Mouse (Mus musculus) liver, embryonic 11.5 days (tissue): ENCODE results near the gene Zc3h15. TPM values are rescaled to one million over a fixed set of nuclear protein-coding genes. Genes with fewer than 3 reads are reported as not detected.
"Not testable (repeated sequence)": the region's sequence is repeated elsewhere in the genome, so short reads cannot be mapped to it uniquely, and the experiment has no call there.

ENCODE experiments used
- ATAC-seq: fragments of 200-750 bp; cut with Nextera tagmentation; replicated peaks from 2 replicates; pipeline ENCODE4 v1.8.0; 2017; ENCODE audit warnings: moderate number of reproducible peaks, mild to moderate bottlenecking, moderate TSS enrichment, moderate library complexity; ENCODE audit not compliant: low FRiP score
- DNase-seq: peaks from one replicate; pipeline ENCODE4 v3.0.0-alpha.2; 2017; ENCODE audit warnings: low spot score
- H3K27ac ChIP-seq: fragments of 300-500 bp; sonication (generic); 2 replicates; pipeline ENCODE4 v1.5.1; 2014; ENCODE audit warnings: mild to moderate bottlenecking, low read depth, low read length, control low read depth
- H3K27me3 ChIP-seq: fragments of 300-500 bp; sonication (generic); replicated peaks from 2 replicates; pipeline ENCODE4 v1.6.1; 2014; ENCODE audit warnings: low read length, mixed read lengths; ENCODE audit not compliant: control insufficient read depth, insufficient read depth
- H3K36me3 ChIP-seq: fragments of 300-500 bp; sonication (generic); 2 replicates; pipeline ENCODE4 v1.6.1; 2014; ENCODE audit warnings: mild to moderate bottlenecking, low read length, moderate library complexity, mixed read lengths; ENCODE audit not compliant: control insufficient read depth, insufficient read depth
- H3K4me1 ChIP-seq: fragments of 300-500 bp; sonication (generic); replicated peaks from 2 replicates; pipeline ENCODE4 v1.6.1; 2014; ENCODE audit warnings: low read length, mixed read lengths; ENCODE audit not compliant: control insufficient read depth, insufficient read depth
- H3K4me2 ChIP-seq: fragments of 300-500 bp; sonication (generic); 2 replicates; pipeline ENCODE4 v1.6.1; 2014; ENCODE audit warnings: mild to moderate bottlenecking, control low read depth, moderate library complexity
- H3K4me3 ChIP-seq: fragments of 300-500 bp; sonication (generic); 2 replicates; pipeline ENCODE4 v1.5.1; 2014; ENCODE audit warnings: low read depth, low read length, control low read depth
- H3K9ac ChIP-seq: fragments of 300-500 bp; sonication (generic); 2 replicates; pipeline ENCODE4 v1.6.1; 2014; ENCODE audit warnings: low read depth, low read length, control low read depth
- H3K9me3 ChIP-seq: fragments of 300-500 bp; sonication (generic); 2 replicates; pipeline ENCODE4 v1.6.1; 2016; ENCODE audit warnings: low read length, inconsistent platforms, mixed read lengths; ENCODE audit not compliant: control insufficient read depth
- WGBS: fragments of 180-500 bp; shearing (Covaris S2); extraction: QIAGEN DNeasy Blood & Tissue Kit; methylation state at CpG from one replicate; pipeline ENCODE4 v1.1.7; 2014; 5-methylcytosine and 5-hydroxymethylcytosine counted together
- polyA plus RNA-seq: library from polyadenylated mRNA; unstranded; fragments of >200 nt; fragmentation: Nextera tagmentation; extraction: Ambion mirVana; gene quantifications from 2 replicates; pipeline ENCODE4 v1.2.1, GENCODE M21; 2014

The Zc3h15 gene
- polyA plus RNA-seq, 1 experiment from 2014 or later = 126 TPM

GRCm38 (mm10) chr2:83695345-83696247, 51.4 kb downstream of the Zc3h15 start:
- Histone ChIP-seq H3K27ac (no peak overlapping the region), H3K4me3 (no peak overlapping the region), H3K4me1 (no peaks in the 10 kb centered on the region), H3K9me3 (no peaks in the 10 kb centered on the region), H3K4me2 (no peak overlapping the region), H3K9ac (no peak overlapping the region), H3K36me3 (no peaks in the 10 kb centered on the region), H3K27me3 (no peaks in the 10 kb centered on the region)
- ATAC-seq = no peak
- 70% methylated on average over 11 of the region's 11 CpGs for WGBS
- no peak for DNase-seq

GRCm38 (mm10) chr2:83698484-83698883, 54.2 kb downstream of the Zc3h15 start:
- Histone ChIP-seq H3K36me3 (no peaks in the 10 kb centered on the region), H3K4me2 (no peak overlapping the region), H3K27me3 (no peaks in the 10 kb centered on the region), H3K9me3 (no peaks in the 10 kb centered on the region), H3K4me3 (no peak overlapping the region), H3K27ac (no peak overlapping the region), H3K4me1 (no peaks in the 10 kb centered on the region; the same call in 1 of the 2 replicates), H3K9ac (no peak overlapping the region)
- ATAC-seq = no peak
- DNase-seq = no peak
- WGBS = 55% methylated on average over 1 of the region's 1 CpGs

GRCm38 (mm10) chr2:83699324-83699723, 55.1 kb downstream of the Zc3h15 start:
- Histone ChIP-seq H3K27ac (no peak overlapping the region), H3K27me3 (no peaks in the 10 kb centered on the region), H3K4me2 (no peak overlapping the region), H3K4me3 (no peak overlapping the region), H3K9me3 (no peaks in the 10 kb centered on the region), H3K4me1 (no peaks in the 10 kb centered on the region; the same call in 1 of the 2 replicates), H3K36me3 (no peaks in the 10 kb centered on the region), H3K9ac (no peak overlapping the region)
- no peak for DNase-seq
- 50% methylated on average over 1 of the region's 1 CpGs for WGBS
- ATAC-seq = no peak

- H3K27me3 ChIP-seq = no peaks in the 10 kb centered on the region
- H3K4me2 ChIP-seq = no peak overlapping the region
- H3K36me3 ChIP-seq = no peaks in the 10 kb centered on the region
- no peak for DNase-seq
- no peaks in the 10 kb centered on the region for H3K9me3 ChIP-seq
- ATAC-seq = no peak
- H3K9ac ChIP-seq = no peak overlapping the region
- H3K4me3 ChIP-seq = no peak overlapping the region
- H3K27ac ChIP-seq = no peak overlapping the region
- whole genome bisulfite sequencing = 76% methylated on average over 4 of the region's 4 CpGs
- H3K4me1 ChIP-seq = no peaks in the 10 kb centered on the region; the same call in none of the 2 replicates
Measured at GRCm38 (mm10) chr2:83700667-83701066, 56.4 kb downstream of the Zc3h15 start.

GRCm38 (mm10) chr2:83702411-83702810, 58.2 kb downstream of the Zc3h15 start:
- no peaks in the 10 kb centered on the region; the same call in none of the 2 replicates for H3K4me1 ChIP-seq
- no peak overlapping the region for H3K4me3 ChIP-seq
- no peaks in the 10 kb centered on the region for H3K9me3 ChIP-seq
- H3K27me3 ChIP-seq = no peaks in the 10 kb centered on the region
- H3K36me3 ChIP-seq = no peaks in the 10 kb centered on the region
- H3K9ac ChIP-seq = no peak overlapping the region
- H3K4me2 ChIP-seq = no peak overlapping the region
- DNase-seq = no peak
- H3K27ac ChIP-seq = no peak overlapping the region
- no peak for ATAC-seq
- 88% methylated on average over 7 of the region's 7 CpGs for WGBS

- H3K9me3 ChIP-seq = no peaks in the 10 kb centered on the region
- DNase-seq = no peak
- no peaks in the 10 kb centered on the region for H3K27me3 ChIP-seq
- H3K4me3 ChIP-seq = no peak overlapping the region
- 49% methylated on average over 9 of the region's 9 CpGs for whole genome bisulfite sequencing
- ATAC-seq = no peak
- H3K36me3 ChIP-seq = no peaks in the 10 kb centered on the region
- H3K9ac ChIP-seq = no peak overlapping the region
- peaks cover 3% of the 10 kb centered on the region for H3K4me1 ChIP-seq
- H3K27ac ChIP-seq = no peak overlapping the region
- H3K4me2 ChIP-seq = no peak overlapping the region
Measured at GRCm38 (mm10) chr2:83705580-83706158, 61.4 kb downstream of the Zc3h15 start.

GRCm38 (mm10) chr2:83709896-83710524, 65.8 kb downstream of the Zc3h15 start:
- Histone ChIP-seq H3K4me2 (no peak overlapping the region), H3K27ac (no peak overlapping the region), H3K27me3 (no peaks in the 10 kb centered on the region), H3K9me3 (no peaks in the 10 kb centered on the region), H3K4me1 (peaks cover 3% of the 10 kb centered on the region; the same call in 1 of the 2 replicates), H3K9ac (no peak overlapping the region), H3K36me3 (no peaks in the 10 kb centered on the region), H3K4me3 (no peak overlapping the region)
- 63% methylated on average over 11 of the region's 11 CpGs for WGBS
- DNase-seq (no peak), ATAC-seq (no peak)

GRCm38 (mm10) chr2:83713281-83713680, 69.0 kb downstream of the Zc3h15 start:
- H3K4me1 ChIP-seq, H3K4me2 ChIP-seq, H3K9ac ChIP-seq, H3K9me3 ChIP-seq, ATAC-seq, H3K4me3 ChIP-seq, H3K27me3 ChIP-seq, H3K36me3 ChIP-seq, H3K27ac ChIP-seq, DNase-seq: not testable (repeated sequence)
- 63% methylated on average over 7 of the region's 7 CpGs for WGBS
